Mouse (Mus musculus) stomach, embryonic 15.5 days (tissue): Measurements from ENCODE around the gene Dnmbp. TPM values are rescaled to one million over a fixed set of nuclear protein-coding genes. Genes with fewer than 3 reads are reported as not detected.

Source experiments
- ATAC-seq: fragments of 200-750 bp; cut with Nextera tagmentation; 2 replicates; pipeline ENCODE4 v1.8.0; 2017; ENCODE audit warnings: low read depth, moderate number of reproducible peaks, moderate TSS enrichment; ENCODE audit not compliant: insufficient read depth, low FRiP score
- H3K27ac ChIP-seq: fragments of 300-500 bp; sonication (generic); 2 replicates; pipeline ENCODE4 v1.5.1; 2015; ENCODE audit warnings: mild to moderate bottlenecking, inconsistent platforms
- H3K27me3 ChIP-seq: fragments of 300-500 bp; sonication (generic); replicated peaks from 2 replicates; pipeline ENCODE4 v1.6.1; 2015; ENCODE audit warnings: inconsistent platforms
- H3K36me3 ChIP-seq: fragments of 300-500 bp; sonication (generic); 2 replicates; pipeline ENCODE4 v1.6.1; 2015; ENCODE audit warnings: inconsistent platforms
- H3K4me1 ChIP-seq: fragments of 300-500 bp; sonication (generic); 2 replicates; pipeline ENCODE4 v1.6.1; 2015; ENCODE audit warnings: inconsistent platforms
- H3K4me2 ChIP-seq: fragments of 300-500 bp; sonication (generic); 2 replicates; pipeline ENCODE4 v1.6.1; 2015; ENCODE audit warnings: mild to moderate bottlenecking, inconsistent platforms
- H3K4me3 ChIP-seq: fragments of 300-500 bp; sonication (generic); replicated peaks from 2 replicates; pipeline ENCODE4 v1.5.1; 2015; ENCODE audit warnings: inconsistent platforms
- H3K9ac ChIP-seq: fragments of 300-500 bp; sonication (generic); 2 replicates; pipeline ENCODE4 v1.6.1; 2015; ENCODE audit warnings: inconsistent platforms
- H3K9me3 ChIP-seq: fragments of 300-500 bp; sonication (generic); 2 replicates; pipeline ENCODE4 v1.6.1; 2016; ENCODE audit warnings: inconsistent platforms
- WGBS: fragments of 180-500 bp; shearing (Covaris S2); methylation state at CpG from one replicate; pipeline ENCODE4 v1.1.7; 2015; 5-methylcytosine and 5-hydroxymethylcytosine counted together
- polyA plus RNA-seq: library from polyadenylated mRNA; unstranded; fragments of >200 nt; fragmentation: Nextera tagmentation; extraction: Ambion mirVana; gene quantifications from 2 replicates; pipeline ENCODE4 v1.2.1, GENCODE M21; 2015

The Dnmbp gene
- polyA plus RNA-seq, 1 experiment from 2014 or later = 29.9 TPM

DNA sequence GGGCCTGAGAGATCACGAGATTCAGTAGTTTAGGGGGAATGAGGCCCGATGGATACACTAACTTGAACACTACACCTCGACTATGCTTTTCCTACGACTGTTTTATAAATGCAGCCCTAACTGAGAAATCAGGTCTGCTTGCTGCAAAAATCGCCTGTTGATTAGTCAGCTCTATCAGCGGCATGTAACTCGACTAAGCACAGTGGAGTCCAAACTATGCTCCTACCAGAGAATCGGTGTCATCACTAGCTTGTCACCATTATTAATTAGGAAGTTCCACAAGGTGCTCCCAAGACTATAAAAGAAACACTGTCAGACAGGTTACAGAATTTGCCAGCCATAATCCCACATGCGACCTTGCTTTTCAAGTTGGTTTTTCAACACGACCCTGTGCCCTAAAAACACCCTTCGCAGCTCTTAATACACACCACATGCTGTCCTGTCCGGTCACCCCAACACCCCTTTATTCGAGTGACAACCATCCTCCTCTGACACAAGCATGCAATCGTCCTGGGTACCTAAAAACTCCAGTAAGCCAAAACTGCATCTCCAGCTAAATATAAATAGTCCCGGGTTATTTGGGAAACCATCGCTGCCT lies 721 bp downstream of the Dnmbp start:
- ATAC-seq = 0 out of 2 replicates have a peak, but pooled peaks have one; percentile 6

DNA sequence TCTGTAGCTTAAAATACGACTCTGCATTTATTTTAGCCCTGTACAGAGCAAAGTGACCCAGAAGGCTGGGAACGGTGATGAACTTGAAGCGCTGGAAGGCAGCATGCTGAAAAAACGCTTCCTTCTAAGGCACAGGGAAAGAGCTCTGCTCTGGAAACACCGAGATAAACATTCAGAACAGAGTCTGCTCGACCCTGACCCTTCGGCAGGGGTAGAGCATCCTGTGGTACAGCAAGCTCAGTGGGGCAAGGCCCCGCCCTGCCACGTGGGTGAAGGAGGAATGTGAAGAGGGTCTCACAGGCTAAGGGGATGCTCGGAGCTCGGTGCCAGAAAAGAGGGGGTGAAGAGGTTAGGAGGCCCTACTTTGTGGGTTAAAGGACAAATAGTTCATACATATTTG lies 1.6 kb downstream of the Dnmbp start:
- Histone ChIP-seq H3K27me3 (no peaks in the 10 kb centered on the region), H3K36me3 (no peaks in the 10 kb centered on the region), H3K9me3 (no peaks in the 10 kb centered on the region), H3K4me1 (peaks cover 13% of the 10 kb centered on the region), H3K4me2 (peak overlapping the region; percentile 79), H3K4me3 (peak overlapping the region; percentile 76), H3K27ac (peak overlapping the region; percentile 28; the same call in 1 of the 2 replicates), H3K9ac (no peak overlapping the region)
- 23% methylated on average over 11 of the region's 11 CpGs for WGBS
- ATAC-seq = no peak

More for the DNA sequence above, 721 bp downstream of the Dnmbp start:
- Histone ChIP-seq H3K27ac (peak overlapping the region; percentile 75), H3K9me3 (no peaks in the 10 kb centered on the region), H3K4me2 (peak overlapping the region; percentile 79), H3K4me3 (peak overlapping the region; percentile 76), H3K4me1 (peaks cover 13% of the 10 kb centered on the region), H3K36me3 (no peaks in the 10 kb centered on the region), H3K27me3 (no peaks in the 10 kb centered on the region), H3K9ac (peak overlapping the region; percentile 86)
- 17% methylated on average over 16 of the region's 16 CpGs for WGBS

DNA sequence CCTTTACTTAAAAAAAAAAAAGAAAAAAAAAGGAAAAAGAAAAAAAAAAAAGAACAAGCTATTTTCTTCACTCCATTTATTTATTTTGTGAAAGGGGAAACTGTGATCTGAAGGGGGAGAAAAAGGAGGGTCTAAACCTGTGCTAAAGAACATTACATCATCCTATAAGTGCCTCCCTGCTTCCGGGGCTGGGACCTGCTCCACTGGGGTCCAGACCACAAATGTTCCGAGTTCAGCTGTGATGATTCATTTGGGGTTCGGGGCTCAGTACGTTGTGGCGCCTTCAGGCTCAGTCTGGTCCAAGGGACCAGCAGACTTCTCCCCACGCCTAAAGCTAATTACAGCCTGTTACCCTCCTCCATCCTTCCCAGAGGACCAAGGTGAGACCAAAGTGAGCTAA lies 9.1 kb downstream of the Dnmbp start:
- Histone ChIP-seq H3K4me3 (no peak overlapping the region), H3K27ac (no peak overlapping the region), H3K9ac (no peak overlapping the region), H3K27me3 (no peaks in the 10 kb centered on the region), H3K4me2 (no peak overlapping the region), H3K36me3 (no peaks in the 10 kb centered on the region), H3K4me1 (0 out of 2 replicates have a peak, but pooled peaks cover 4% of the 10 kb centered on the region), H3K9me3 (no peaks in the 10 kb centered on the region)
- 88% methylated on average over 6 of the region's 6 CpGs for WGBS
- no peak for ATAC-seq

DNA sequence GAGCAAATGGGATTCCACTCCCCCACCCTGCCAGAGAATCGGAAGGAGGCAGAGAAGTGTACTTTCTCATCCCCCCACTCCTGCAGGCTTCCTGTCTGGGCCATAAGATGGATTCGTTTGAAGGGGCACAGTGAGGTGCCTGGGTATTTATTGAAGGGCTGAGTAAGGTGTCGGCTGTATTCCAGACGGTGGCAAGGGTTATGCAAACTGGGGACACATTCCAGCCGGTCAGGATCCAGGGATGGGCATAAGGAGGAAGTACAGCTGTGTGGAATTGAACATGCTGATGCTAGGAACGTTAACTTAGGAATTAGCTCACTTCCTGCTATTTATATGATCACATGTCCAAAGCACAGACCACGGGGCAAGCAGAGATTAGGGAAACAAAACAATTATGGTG lies 9.6 kb downstream of the Dnmbp start:
- Histone ChIP-seq H3K27me3 (no peaks in the 10 kb centered on the region), H3K36me3 (no peaks in the 10 kb centered on the region), H3K4me3 (no peak overlapping the region), H3K9ac (no peak overlapping the region), H3K9me3 (no peaks in the 10 kb centered on the region), H3K4me1 (0 out of 2 replicates have a peak, but pooled peaks cover 4% of the 10 kb centered on the region), H3K27ac (no peak overlapping the region), H3K4me2 (no peak overlapping the region)
- ATAC-seq = no peak
- WGBS = 19% methylated on average over 7 of the region's 7 CpGs

DNA sequence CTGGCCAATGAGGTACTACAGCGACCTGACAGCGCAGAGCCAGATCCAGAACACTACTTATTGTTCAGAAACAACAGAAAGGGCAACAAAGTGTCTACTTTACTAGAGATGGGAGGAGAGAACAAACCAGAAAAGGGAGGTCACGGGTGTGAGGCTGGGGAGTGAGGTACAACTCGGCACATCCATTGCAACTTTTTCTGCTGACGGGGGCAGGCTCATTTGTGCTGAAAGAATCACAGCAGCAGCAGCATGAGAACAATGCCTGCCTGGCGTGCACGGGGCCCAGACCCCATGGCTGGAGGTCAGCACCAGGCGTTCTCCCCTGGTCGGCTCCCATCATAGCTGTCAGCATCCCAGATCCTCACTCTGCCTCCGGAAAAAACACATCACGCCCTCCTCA lies 10.1 kb downstream of the Dnmbp start:
- H3K4me3 ChIP-seq = no peak overlapping the region
- no peak overlapping the region for H3K4me2 ChIP-seq
- 0 out of 2 replicates have a peak, but pooled peaks cover 4% of the 10 kb centered on the region for H3K4me1 ChIP-seq
- no peak overlapping the region for H3K9ac ChIP-seq
- ATAC-seq = no peak
- H3K9me3 ChIP-seq = no peaks in the 10 kb centered on the region
- H3K36me3 ChIP-seq = no peaks in the 10 kb centered on the region
- no peak overlapping the region for H3K27ac ChIP-seq
- H3K27me3 ChIP-seq = no peaks in the 10 kb centered on the region
- WGBS = 47% methylated on average over 11 of the region's 11 CpGs

DNA sequence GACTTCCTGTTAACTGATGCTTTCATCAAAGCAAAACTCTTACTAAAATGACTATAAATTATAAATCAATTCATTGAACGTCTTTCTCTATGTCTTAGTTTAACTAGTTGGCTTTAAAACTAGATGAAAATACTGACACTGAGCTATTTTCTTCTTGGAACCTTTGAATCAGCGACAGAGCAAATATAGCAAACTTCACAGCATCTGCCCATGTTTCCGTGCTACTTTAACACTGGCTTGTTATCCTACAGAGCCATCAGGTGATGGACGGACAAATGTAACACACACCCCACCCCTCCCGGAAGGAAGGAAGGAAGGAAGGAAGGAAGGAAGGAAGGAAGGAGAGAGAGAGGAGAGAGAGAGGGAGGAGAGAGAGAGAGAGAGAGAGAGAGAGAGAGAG lies 12.0 kb downstream of the Dnmbp start:
- H3K9ac ChIP-seq = no peak overlapping the region
- H3K36me3 ChIP-seq = no peaks in the 10 kb centered on the region
- WGBS = 66% methylated on average over 5 of the region's 5 CpGs
- H3K4me2 ChIP-seq = no peak overlapping the region
- 0 out of 2 replicates have a peak, but pooled peaks cover 4% of the 10 kb centered on the region for H3K4me1 ChIP-seq
- no peak for ATAC-seq
- H3K9me3 ChIP-seq = no peaks in the 10 kb centered on the region
- H3K4me3 ChIP-seq = no peak overlapping the region
- H3K27ac ChIP-seq = no peak overlapping the region
- no peaks in the 10 kb centered on the region for H3K27me3 ChIP-seq

DNA sequence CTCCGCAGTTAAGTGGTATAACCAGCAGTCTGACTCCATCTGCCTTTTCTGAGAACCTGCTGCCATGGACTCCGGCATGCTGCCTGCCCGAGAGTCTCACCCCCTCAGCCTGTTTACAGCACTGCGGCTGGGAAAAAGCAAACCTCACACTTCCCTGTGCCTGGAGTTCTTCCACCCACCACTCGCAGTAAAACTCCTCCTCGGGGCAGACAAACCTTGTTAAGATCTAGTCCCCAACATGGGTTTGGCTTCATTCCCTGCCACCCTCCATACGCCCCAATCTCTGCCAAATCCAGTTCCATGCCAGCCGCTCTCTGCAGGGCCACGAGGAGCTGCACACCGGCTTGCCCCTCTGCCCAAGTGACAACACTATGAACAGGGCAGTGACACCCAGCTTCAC lies 12.9 kb downstream of the Dnmbp start:
- Histone ChIP-seq H3K9me3 (no peaks in the 10 kb centered on the region), H3K36me3 (no peaks in the 10 kb centered on the region), H3K4me2 (no peak overlapping the region), H3K4me1 (0 out of 2 replicates have a peak, but pooled peaks cover 4% of the 10 kb centered on the region), H3K27me3 (no peaks in the 10 kb centered on the region), H3K27ac (no peak overlapping the region), H3K9ac (no peak overlapping the region), H3K4me3 (no peak overlapping the region)
- no peak for ATAC-seq
- WGBS = 63% methylated on average over 10 of the region's 10 CpGs

DNA sequence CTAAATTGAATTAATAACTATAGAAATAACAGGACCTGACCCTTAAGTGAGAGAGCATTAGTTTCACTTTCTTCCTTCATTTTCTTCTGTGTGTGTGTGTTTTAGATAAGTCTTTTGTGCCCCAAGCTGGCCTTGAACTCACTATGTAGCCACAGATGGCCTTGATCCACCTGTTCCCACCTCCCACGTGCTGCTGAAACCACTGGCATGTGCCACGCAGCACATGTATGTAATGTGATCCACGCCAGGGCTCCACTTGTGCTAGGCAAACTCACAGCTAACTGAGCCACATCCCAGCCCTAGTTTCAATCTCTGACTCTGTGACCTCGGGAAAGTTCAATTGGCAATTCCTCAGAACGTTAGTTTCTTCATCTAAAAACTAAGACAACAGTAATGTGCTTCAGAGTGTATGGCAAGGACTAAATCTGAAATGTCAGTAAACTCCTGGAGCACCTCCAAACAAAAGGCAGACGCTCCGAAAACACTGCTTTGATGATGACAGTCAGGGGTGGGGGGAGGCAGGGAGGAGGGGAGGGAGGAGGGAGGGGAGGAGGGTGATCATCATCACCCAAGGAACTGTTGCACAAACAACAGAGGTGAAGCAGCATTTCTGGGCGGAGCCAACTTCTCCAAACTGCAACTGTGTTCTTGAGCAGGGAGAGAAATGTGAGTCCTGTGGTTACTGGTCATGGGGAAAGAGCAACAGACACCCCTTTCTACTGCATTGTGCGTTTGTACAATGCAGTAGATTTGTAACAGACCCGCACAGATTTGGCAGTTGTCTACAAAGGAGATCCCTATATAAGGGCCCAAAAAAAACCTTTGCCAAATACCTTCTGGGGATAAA lies 13.6 kb downstream of the Dnmbp start:
- 68% methylated on average over 10 of the region's 10 CpGs for WGBS
- H3K27ac ChIP-seq = no peak overlapping the region
- no peak overlapping the region for H3K9ac ChIP-seq
- no peak overlapping the region for H3K4me2 ChIP-seq
- no peaks in the 10 kb centered on the region for H3K9me3 ChIP-seq
- H3K4me3 ChIP-seq = no peak overlapping the region
- no peak for ATAC-seq
- no peaks in the 10 kb centered on the region for H3K36me3 ChIP-seq
- 0 out of 2 replicates have a peak, but pooled peaks cover 4% of the 10 kb centered on the region for H3K4me1 ChIP-seq
- H3K27me3 ChIP-seq = no peaks in the 10 kb centered on the region

DNA sequence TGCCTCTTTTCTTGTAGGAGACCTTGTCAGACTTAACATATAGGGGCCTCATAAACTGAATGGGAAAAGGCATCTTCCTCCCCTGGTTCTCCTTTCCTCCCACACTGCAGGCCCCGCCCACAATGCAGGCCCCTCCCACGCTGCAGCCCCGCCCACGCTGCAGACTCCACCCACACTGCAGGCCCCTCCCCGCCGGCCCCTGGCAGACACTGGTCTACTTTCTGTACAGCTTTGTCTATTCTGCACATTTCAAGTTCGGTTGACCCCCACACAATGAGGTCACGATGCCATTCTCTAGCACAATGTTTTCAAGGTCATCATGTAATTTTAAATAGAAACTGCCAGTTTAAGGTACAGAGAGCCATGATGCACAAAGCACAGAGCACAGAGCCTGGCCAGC lies 15.6 kb downstream of the Dnmbp start:
- H3K9me3 ChIP-seq = no peaks in the 10 kb centered on the region
- H3K9ac ChIP-seq = no peak overlapping the region
- H3K36me3 ChIP-seq = no peaks in the 10 kb centered on the region
- H3K4me2 ChIP-seq = no peak overlapping the region
- 0 out of 2 replicates have a peak, but pooled peaks cover 11% of the 10 kb centered on the region for H3K4me1 ChIP-seq
- no peaks in the 10 kb centered on the region for H3K27me3 ChIP-seq
- H3K27ac ChIP-seq = no peak overlapping the region
- ATAC-seq = no peak
- 65% methylated on average over 8 of the region's 8 CpGs for WGBS
- H3K4me3 ChIP-seq = no peak overlapping the region

DNA sequence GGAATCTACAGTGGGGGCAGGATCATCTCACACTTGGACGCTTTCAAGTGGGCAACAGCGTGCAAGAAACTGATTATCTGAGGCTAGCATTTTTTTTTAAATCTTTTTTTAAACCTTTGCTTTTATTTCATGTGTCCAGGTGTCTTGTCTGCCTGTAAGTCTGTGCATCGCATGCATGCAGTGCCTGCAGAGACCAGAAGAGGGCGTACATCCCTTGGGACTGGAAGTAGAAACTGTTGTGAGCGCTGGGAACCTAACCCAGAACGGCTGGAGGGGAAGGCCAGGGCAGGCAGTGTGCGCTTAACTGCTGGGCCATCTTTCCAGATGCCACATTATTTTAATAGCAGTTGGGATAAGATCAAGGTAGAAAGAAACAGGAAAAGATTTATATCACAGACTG lies 17.0 kb downstream of the Dnmbp start:
- Histone ChIP-seq H3K9ac (no peak overlapping the region), H3K27ac (no peak overlapping the region), H3K4me3 (no peak overlapping the region), H3K27me3 (no peaks in the 10 kb centered on the region), H3K4me2 (no peak overlapping the region), H3K4me1 (0 out of 2 replicates have a peak, but pooled peaks cover 7% of the 10 kb centered on the region), H3K9me3 (no peaks in the 10 kb centered on the region), H3K36me3 (no peaks in the 10 kb centered on the region)
- no peak for ATAC-seq
- WGBS = 91% methylated on average over 7 of the region's 7 CpGs

DNA sequence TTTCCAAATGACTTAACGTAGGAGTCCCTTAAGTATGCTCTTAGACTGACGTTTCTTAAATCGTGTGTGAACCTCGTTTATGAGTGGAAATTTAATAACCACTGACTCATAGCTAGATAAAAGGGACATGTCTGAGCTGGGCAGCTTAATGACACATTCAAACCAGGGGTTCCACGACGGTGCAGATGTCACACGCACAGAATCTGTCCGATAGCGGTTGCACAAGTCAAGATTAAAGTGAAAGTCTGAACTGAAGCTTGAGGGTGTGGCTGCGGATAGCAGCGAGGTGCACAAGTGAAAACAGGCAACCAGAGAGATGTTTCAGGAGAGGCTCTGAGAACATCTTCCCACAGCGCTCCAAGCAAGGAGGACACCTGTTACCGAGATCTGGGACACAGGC lies 18.6 kb downstream of the Dnmbp start:
- no peaks in the 10 kb centered on the region for H3K36me3 ChIP-seq
- 51% methylated on average over 13 of the region's 13 CpGs for WGBS
- H3K9ac ChIP-seq = no peak overlapping the region
- H3K9me3 ChIP-seq = no peaks in the 10 kb centered on the region
- H3K4me3 ChIP-seq = no peak overlapping the region
- no peak overlapping the region for H3K27ac ChIP-seq
- ATAC-seq = no peak
- H3K4me2 ChIP-seq = 0 out of 2 replicates have a peak overlapping the region, but pooled peaks have one; percentile 15
- H3K4me1 ChIP-seq = peaks cover 17% of the 10 kb centered on the region; the same call in 1 of the 2 replicates
- H3K27me3 ChIP-seq = no peaks in the 10 kb centered on the region
